Mouse (Mus musculus) liver, embryonic 15.5 days (tissue): ENCODE data around the gene Rabepk. TPM values are rescaled to one million over a fixed set of nuclear protein-coding genes. Genes with fewer than 3 reads are reported as not detected.
"Not testable (repeated sequence)": the region's sequence is repeated elsewhere in the genome, so short reads cannot be mapped to it uniquely, and the experiment has no call there.

Experiments used
- ATAC-seq: fragments of 200-750 bp; cut with Nextera tagmentation; 2 replicates; pipeline ENCODE4 v1.8.0; 2017; ENCODE audit warnings: moderate number of reproducible peaks, mild to moderate bottlenecking, moderate library complexity; ENCODE audit not compliant: insufficient read depth
- H3K27ac ChIP-seq: fragments of 300-500 bp; sonication (generic); replicated peaks from 2 replicates; pipeline ENCODE4 v1.5.1; 2015; ENCODE audit warnings: mild to moderate bottlenecking, inconsistent platforms
- H3K27me3 ChIP-seq: fragments of 300-500 bp; sonication (generic); 2 replicates; pipeline ENCODE4 v1.6.1; 2015; ENCODE audit warnings: mild to moderate bottlenecking, inconsistent platforms
- H3K36me3 ChIP-seq: fragments of 300-500 bp; sonication (generic); replicated peaks from 2 replicates; pipeline ENCODE4 v1.6.1; 2015; ENCODE audit warnings: moderate library complexity, mild to moderate bottlenecking, inconsistent platforms
- H3K4me1 ChIP-seq: fragments of 300-500 bp; sonication (generic); replicated peaks from 2 replicates; pipeline ENCODE4 v1.6.1; 2015; ENCODE audit warnings: inconsistent platforms
- H3K4me2 ChIP-seq: fragments of 300-500 bp; sonication (generic); 2 replicates; pipeline ENCODE4 v1.6.1; 2015; ENCODE audit warnings: moderate library complexity, mild to moderate bottlenecking, inconsistent platforms
- H3K4me3 ChIP-seq: fragments of 300-500 bp; sonication (generic); replicated peaks from 2 replicates; pipeline ENCODE4 v1.5.1; 2015; ENCODE audit warnings: mild to moderate bottlenecking, inconsistent platforms
- H3K9ac ChIP-seq: fragments of 300-500 bp; sonication (generic); 2 replicates; pipeline ENCODE4 v1.6.1; 2015; ENCODE audit warnings: moderate library complexity, mild to moderate bottlenecking, inconsistent platforms
- H3K9me3 ChIP-seq: fragments of 300-500 bp; sonication (generic); replicated peaks from 2 replicates; pipeline ENCODE4 v1.6.1; 2016; ENCODE audit warnings: inconsistent platforms
- WGBS: fragments of 180-500 bp; shearing (Covaris S2); methylation state at CpG from one replicate; pipeline ENCODE4 v1.1.7; 2015; ENCODE audit warnings: mixed read lengths; ENCODE audit not compliant: insufficient replicate concordance; 5-methylcytosine and 5-hydroxymethylcytosine counted together
- polyA plus RNA-seq: library from polyadenylated mRNA; unstranded; fragments of >200 nt; fragmentation: Nextera tagmentation; extraction: Ambion mirVana; gene quantifications from 2 replicates; pipeline ENCODE4 v1.2.1, GENCODE M21; 2015

Gene Rabepk
- polyA plus RNA-seq, 1 experiment from 2014 or later: 22.3 TPM

GRCm38 (mm10) chr2:34804172-34804571, 4.5 kb upstream of the Rabepk start:
- Histone ChIP-seq H3K4me2 (peak overlapping the region; percentile 72), H3K4me3 (peak overlapping the region; percentile 77), H3K27me3 (no peaks in the 10 kb centered on the region), H3K27ac (peak overlapping the region; percentile 90), H3K9ac (peak overlapping the region; percentile 50), H3K4me1 (peaks cover 75% of the 10 kb centered on the region), H3K9me3 (no peaks in the 10 kb centered on the region), H3K36me3 (peaks cover 40% of the 10 kb centered on the region)
- ATAC-seq: no peak
- 85% methylated on average over 2 of the region's 2 CpGs for WGBS

DNA sequence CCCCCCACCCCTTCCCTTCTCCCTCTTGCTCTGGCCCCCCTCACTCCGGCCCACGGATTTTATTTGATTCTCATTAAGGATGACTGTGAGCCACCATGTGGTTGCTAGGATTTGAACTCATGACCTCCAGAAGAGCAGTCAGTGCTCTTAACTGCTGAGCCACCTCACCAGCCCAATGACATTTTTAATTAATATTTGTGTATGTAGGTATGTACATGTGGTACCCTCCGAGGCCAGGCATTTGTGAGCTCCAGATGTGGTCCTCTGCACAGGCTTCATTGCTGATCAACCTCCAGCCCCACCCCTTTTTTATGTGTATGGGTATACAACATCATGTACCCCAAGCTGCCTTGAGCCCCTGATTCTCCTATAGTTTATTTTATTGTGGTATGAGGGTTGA, 4.0 kb upstream of the Rabepk start:
- WGBS: 76% methylated on average over 3 of the region's 3 CpGs
- H3K9ac ChIP-seq: peak overlapping the region; percentile 33
- peak overlapping the region; percentile 90 for H3K27ac ChIP-seq
- H3K4me2 ChIP-seq: peak overlapping the region; percentile 72
- ATAC-seq: no peak
- peak overlapping the region; percentile 77 for H3K4me3 ChIP-seq
- H3K27me3 ChIP-seq: no peaks in the 10 kb centered on the region
- H3K4me1 ChIP-seq: peaks cover 75% of the 10 kb centered on the region
- H3K9me3 ChIP-seq: no peaks in the 10 kb centered on the region
- peaks cover 36% of the 10 kb centered on the region for H3K36me3 ChIP-seq

- not testable (repeated sequence) for H3K9me3 ChIP-seq, H3K27me3 ChIP-seq
- H3K4me3 ChIP-seq: peak overlapping the region; percentile 77
- 0% methylated on average over 27 of the region's 32 CpGs for WGBS
- H3K27ac ChIP-seq: peak overlapping the region; percentile 95
- H3K36me3 ChIP-seq: peaks cover 26% of the 10 kb centered on the region
- peak; percentile 41 for ATAC-seq
- H3K4me2 ChIP-seq: peak overlapping the region; percentile 72
- H3K9ac ChIP-seq: peak overlapping the region; percentile 89
- H3K4me1 ChIP-seq: peaks cover 76% of the 10 kb centered on the region
These were observed 3.0 kb upstream of the Rabepk start for GRCm38 (mm10) chr2:34802565-34803245.

DNA sequence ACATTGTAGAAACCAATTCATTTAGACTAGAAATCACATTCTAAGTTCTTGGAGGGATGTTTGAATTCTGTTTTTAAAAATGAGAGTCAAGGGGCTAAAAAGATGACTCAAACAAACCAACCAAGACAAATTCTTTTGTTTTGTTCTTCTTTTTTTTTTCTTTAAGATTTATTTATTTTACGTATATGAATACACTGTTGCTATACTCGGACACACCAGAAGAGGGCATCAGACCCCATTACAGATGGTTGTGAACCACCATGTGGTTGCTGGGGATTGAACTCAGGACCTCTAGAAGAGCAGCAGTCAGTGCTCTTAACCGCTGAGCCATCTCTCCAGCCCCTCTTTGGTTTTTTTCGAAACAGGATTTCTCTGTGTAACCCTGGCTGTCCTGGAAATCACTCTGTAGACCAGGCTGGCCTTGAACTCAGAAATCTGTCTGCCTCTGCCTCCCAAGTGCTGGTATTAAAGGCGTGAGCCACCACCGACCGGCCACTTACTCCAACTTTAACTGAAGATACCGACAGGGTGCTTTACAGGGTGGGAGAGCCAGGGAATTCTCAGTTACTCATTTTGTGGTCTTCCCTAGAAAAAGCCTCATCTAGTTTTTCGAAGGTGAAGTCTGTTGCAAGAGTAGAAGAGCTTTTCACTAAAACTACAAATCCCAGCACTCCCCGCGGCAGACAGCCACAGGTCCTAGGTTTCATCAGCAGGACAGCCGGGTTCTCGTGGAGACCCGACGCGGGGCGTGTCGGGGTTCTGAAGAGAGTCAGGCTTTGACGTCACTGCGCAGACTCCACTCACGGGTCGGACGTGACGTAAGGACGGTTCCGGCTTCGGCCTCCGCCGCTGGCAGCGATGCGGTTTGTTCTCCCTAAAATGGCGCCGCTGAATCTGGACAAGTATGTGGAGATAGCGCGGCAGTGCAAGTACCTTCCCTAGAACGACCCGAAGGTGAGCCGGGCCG, 2.1 kb upstream of the Rabepk start:
- peaks cover 68% of the 10 kb centered on the region for H3K4me1 ChIP-seq
- H3K4me3 ChIP-seq: peak overlapping the region; percentile 77
- peak overlapping the region; percentile 72 for H3K4me2 ChIP-seq
- WGBS: 6% methylated on average over 39 of the region's 39 CpGs
- H3K27ac ChIP-seq: peak overlapping the region; percentile 95
- no peaks in the 10 kb centered on the region for H3K27me3 ChIP-seq
- no peaks in the 10 kb centered on the region for H3K9me3 ChIP-seq
- peaks cover 20% of the 10 kb centered on the region for H3K36me3 ChIP-seq
- peak; percentile 80 for ATAC-seq
- H3K9ac ChIP-seq: peak overlapping the region; percentile 89

DNA sequence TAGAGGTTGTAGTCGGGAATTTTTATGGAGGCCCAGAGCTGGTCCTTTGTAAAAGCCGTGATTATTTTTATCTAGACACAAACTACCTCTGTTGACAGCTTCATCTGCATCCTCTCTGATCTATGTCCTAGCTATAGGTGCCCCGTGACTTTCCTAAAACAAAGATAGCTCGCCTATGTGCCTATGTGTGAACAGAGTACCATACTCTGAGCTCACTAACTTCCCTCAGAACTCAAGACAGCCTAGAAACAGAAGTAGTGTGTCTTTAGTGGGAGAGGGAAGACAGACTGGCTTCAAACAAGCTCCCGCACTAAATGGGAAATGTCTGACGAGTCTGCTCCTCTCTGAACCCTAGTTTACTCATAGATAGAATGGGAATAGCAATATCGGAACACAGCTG, 659 bp upstream of the Rabepk start:
- Histone ChIP-seq H3K9me3 (no peaks in the 10 kb centered on the region), H3K4me2 (peak overlapping the region; percentile 84), H3K27ac (peak overlapping the region; percentile 86), H3K9ac (peak overlapping the region; percentile 78), H3K4me3 (peak overlapping the region; percentile 79), H3K27me3 (no peaks in the 10 kb centered on the region), H3K4me1 (peaks cover 54% of the 10 kb centered on the region), H3K36me3 (peaks cover 15% of the 10 kb centered on the region)
- no peak for ATAC-seq
- WGBS: 31% methylated on average over 7 of the region's 7 CpGs

DNA sequence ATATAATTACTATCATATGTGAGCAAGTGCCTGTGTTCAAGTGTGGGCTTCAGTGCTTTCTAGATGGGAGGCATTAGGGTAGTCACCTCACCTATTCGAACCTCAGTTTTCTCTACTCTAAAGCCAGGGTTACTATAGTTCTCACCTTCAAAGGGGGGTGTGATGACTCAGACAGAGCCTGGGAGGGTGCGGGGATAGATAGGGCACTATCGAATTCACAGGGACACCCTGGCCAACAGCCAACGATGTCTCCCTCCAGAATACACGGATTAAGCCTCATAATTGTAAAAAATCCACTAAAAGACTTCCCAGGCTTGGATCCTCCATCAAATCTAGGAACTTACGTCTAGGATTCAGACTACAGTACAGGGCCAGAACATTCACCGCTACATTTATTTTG, 4.3 kb downstream of the Rabepk start:
- Histone ChIP-seq H3K9me3 (no peaks in the 10 kb centered on the region), H3K27me3 (no peaks in the 10 kb centered on the region), H3K4me3 (no peak overlapping the region), H3K4me2 (no peak overlapping the region), H3K4me1 (peaks cover 26% of the 10 kb centered on the region), H3K27ac (0 out of 2 replicates have a peak overlapping the region, but pooled peaks have one; percentile 5), H3K9ac (no peak overlapping the region), H3K36me3 (peaks cover 33% of the 10 kb centered on the region)
- no peak for ATAC-seq
- 80% methylated on average over 7 of the region's 7 CpGs for WGBS

GRCm38 (mm10) chr2:34794511-34794910, 5.2 kb downstream of the Rabepk start:
- Histone ChIP-seq H3K9ac (no peak overlapping the region), H3K27ac (no peak overlapping the region), H3K4me3 (no peak overlapping the region), H3K27me3 (no peaks in the 10 kb centered on the region), H3K4me2 (no peak overlapping the region), H3K36me3 (peaks cover 40% of the 10 kb centered on the region), H3K4me1 (peaks cover 20% of the 10 kb centered on the region), H3K9me3 (no peaks in the 10 kb centered on the region)
- WGBS: 87% methylated on average over 2 of the region's 2 CpGs
- no peak for ATAC-seq

DNA sequence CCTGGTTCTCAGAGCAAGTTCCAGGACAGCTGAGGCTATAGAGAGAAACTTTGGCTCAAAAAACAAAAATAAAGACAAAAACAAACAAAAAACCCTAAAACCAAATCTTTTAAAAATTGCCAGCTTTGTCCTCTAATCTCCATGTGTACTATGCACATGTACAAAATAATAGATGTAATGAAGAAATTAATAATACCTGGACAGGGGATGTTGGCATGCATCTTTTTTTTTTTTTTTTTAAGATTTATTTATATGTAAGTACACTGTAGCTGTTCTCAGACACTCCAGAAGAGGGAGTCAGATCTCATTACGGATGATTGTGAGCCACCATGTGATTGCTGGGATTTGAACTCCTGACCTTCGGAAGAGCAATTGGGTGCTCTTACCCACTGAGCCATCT, 7.2 kb downstream of the Rabepk start:
- 76% methylated on average over 2 of the region's 2 CpGs for WGBS
- peaks cover 44% of the 10 kb centered on the region for H3K36me3 ChIP-seq
- H3K4me3 ChIP-seq: not testable (repeated sequence)

DNA sequence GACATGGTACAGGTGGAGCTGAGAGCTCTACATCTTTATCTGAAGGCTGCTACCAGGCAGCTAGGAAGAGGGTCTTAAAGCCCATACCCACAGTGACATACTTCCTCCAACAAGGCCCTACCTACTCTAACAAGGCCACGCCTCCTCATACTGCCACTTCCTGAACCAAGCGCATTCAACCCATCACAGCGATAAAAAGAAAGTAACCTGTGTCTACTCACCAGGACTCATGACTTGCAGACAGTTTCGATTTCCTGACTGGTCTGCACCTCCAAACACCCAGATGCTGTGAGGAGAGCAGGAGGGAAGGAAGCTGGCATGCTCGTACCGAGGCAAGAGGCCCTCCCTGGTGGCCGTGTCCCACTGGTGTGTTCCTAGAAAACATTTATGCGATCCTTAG, 9.4 kb downstream of the Rabepk start:
- peak overlapping the region; percentile 32 for H3K4me3 ChIP-seq
- H3K9ac ChIP-seq: peak overlapping the region; percentile 4; the same call in 1 of the 2 replicates
- no peak for ATAC-seq
- H3K4me2 ChIP-seq: peak overlapping the region; percentile 45
- no peaks in the 10 kb centered on the region for H3K27me3 ChIP-seq
- H3K9me3 ChIP-seq: no peaks in the 10 kb centered on the region
- WGBS: 60% methylated on average over 8 of the region's 8 CpGs
- peaks cover 5% of the 10 kb centered on the region; the same call in 1 of the 2 replicates for H3K4me1 ChIP-seq
- H3K27ac ChIP-seq: peak overlapping the region; percentile 30; the same call in 1 of the 2 replicates
- H3K36me3 ChIP-seq: peaks cover 48% of the 10 kb centered on the region

More for the DNA sequence above, 7.2 kb downstream of the Rabepk start:
- not testable (repeated sequence) for H3K9me3 ChIP-seq, H3K4me2 ChIP-seq, H3K27ac ChIP-seq, H3K9ac ChIP-seq, H3K4me1 ChIP-seq, H3K27me3 ChIP-seq, ATAC-seq

- Histone ChIP-seq H3K27me3 (no peaks in the 10 kb centered on the region), H3K4me3 (no peak overlapping the region), H3K36me3 (peaks cover 68% of the 10 kb centered on the region), H3K4me2 (0 out of 2 replicates have a peak overlapping the region, but pooled peaks have one; percentile 60), H3K27ac (peak overlapping the region; percentile 95), H3K4me1 (peaks cover 36% of the 10 kb centered on the region), H3K9me3 (no peaks in the 10 kb centered on the region), H3K9ac (no peak overlapping the region)
- 62% methylated on average over 2 of the region's 2 CpGs for WGBS
- ATAC-seq: no peak
These were observed 15.6 kb downstream of the Rabepk start for GRCm38 (mm10) chr2:34784085-34784484.
